Mouse (Mus musculus): Measurements from ENCODE around the gene Zkscan5.

DNA sequence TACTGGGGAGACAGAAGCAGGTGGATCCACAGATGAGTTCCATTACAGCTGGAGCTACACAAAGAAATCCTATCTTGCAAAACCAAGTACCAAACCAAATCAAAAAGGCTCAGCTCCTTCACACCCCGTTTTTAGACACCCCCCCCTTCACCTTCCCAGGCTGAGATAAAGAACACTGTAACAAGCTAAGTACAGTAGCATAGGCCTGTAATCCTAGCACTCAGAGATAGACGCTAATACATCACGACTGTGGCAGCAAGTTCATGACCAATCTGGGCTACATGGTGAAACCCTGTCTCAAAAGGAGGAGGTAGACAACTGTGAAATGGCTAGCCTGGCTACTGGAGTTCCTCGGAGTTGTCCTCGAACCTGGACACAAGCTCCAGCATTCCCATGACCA is 14.0 kb upstream of the Zkscan5 start:
- TF ChIP-seq CTCF (IDR thresholded peaks at IDR 0.05; ENCODE audit: low read depth) (no peak), EP300 (IDR thresholded peaks at IDR 0.05; ENCODE audit: low read depth) (0 out of 2 replicates have a peak, but pooled peaks have one; percentile 8)
